Mouse (Mus musculus) liver, adult (tissue): Measurements from ENCODE around the gene Mapkapk3.

Source experiments
- GATA4 ChIP-seq: IDR thresholded peaks from 2 replicates; pipeline ENCODE4 v1.6.1; 2014; ENCODE audit warnings: mild to moderate bottlenecking, low read length; ENCODE audit not compliant: insufficient replicate concordance

Mapkapk3 gene

GRCm38 (mm10) chr9:107285009-107285408 is 4.7 kb downstream of the Mapkapk3 start:
- TF ChIP-seq GATA4: no peak

DNA sequence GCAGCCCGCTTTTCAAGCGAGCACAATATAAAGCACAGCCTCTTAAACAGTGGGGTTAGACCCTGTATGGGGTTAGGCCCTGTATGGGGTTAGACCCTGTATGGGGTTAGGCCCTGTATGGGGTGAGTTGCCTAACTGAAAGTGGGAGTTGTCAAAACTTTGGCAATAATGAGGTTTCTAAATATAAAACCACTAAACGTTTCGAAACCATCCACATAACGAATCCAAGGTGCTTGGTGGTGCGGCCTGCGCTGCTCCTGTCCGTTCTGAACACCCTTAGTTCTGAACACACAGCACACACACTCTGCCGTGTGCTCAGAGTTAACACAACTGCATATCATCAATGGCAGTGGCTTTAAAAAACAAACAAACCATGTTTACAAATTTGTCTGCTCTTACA is 6.7 kb downstream of the Mapkapk3 start:
- no peak for TF ChIP-seq GATA4

- no peak for TF ChIP-seq GATA4
Measured at GRCm38 (mm10) chr9:107281241-107281987, 8.3 kb downstream of the Mapkapk3 start.

GRCm38 (mm10) chr9:107280322-107281027 is 9.2 kb downstream of the Mapkapk3 start:
- TF ChIP-seq GATA4: no peak

DNA sequence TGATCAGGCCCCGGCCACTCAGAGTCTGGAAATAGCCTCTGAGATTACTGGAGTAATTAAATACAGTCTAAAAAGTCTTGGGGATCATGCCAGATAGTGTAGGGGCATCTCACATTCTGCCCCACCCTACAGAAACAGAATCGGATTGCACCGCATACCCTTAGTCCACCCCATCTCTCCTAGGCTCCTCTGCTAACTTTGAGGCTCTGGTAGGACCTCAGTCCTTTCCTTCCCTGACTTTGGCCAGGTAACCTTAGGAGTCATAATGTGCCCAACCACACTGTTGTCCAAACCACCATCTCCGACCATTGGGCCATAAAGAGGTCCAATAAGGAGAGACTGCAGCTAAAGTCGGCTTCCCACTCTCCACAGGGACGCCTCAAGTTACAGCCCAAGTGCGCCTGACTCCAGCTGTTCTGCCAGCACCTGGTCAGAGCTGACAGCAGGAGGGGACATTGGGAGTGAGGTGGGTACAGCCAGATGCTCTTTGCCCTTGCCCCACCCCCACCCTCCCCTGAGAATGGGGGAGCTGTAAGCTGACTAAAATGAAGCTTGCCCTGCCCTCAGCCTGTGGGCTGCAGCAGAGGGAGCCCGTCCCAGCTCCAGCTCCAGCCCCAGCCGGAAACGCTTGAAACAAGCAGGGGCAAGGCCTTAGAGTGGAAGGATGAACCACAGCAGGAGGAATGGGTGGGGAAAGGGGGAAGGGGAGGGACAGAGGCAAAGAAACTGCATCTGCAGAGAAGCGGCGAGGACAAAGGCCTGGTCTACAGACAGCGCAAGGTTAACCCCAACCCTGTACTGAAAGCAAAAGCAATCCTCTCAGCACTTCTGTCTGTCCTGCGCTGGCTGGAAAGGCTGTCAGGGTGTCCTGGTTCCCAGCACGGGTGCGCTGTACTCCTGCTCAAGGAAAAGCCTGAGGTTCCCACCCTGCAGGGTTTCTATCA is 10.0 kb downstream of the Mapkapk3 start:
- no peak for TF ChIP-seq GATA4

- TF ChIP-seq GATA4: no peak
Measured at GRCm38 (mm10) chr9:107278527-107279377, 10.9 kb downstream of the Mapkapk3 start.

DNA sequence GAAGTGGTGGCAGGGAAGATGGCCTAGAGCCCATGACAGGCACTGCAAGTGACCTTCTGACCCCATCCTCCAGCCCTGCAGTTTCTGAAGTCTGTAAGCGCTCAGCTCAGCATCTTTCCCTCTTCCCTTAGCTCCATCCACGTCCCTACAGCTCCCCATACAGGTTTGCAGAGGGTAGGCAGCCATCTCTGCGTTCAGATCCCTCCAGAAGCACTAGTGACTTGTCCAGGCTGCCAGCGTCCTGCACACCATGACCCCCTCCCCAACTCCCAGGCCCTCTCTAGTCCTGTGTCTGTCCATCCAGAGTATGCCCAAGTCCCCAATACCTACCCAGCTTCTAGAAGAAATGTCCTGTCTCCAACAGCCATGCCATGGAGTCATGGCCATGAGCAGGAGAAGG is 11.6 kb downstream of the Mapkapk3 start:
- no peak for TF ChIP-seq GATA4

DNA sequence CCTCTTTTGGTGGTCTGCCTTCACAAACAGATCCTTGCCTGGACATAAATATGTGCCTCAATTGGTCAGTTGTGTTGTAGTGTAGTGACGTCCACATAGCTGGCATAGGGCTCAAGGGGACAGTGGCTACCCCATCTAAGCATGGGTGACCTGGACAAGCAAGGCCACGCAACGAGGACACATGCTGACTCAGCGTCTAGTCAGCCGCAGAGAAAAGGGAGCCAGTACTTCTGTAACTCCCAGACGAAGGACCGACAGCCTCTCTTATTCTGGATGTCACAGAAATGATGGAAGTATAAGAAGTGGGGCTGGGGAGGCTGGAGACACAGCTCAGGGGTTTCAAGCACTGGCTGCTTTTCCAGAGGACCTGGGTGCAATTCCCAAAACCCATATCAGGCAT is 12.1 kb downstream of the Mapkapk3 start:
- TF ChIP-seq GATA4: no peak

DNA sequence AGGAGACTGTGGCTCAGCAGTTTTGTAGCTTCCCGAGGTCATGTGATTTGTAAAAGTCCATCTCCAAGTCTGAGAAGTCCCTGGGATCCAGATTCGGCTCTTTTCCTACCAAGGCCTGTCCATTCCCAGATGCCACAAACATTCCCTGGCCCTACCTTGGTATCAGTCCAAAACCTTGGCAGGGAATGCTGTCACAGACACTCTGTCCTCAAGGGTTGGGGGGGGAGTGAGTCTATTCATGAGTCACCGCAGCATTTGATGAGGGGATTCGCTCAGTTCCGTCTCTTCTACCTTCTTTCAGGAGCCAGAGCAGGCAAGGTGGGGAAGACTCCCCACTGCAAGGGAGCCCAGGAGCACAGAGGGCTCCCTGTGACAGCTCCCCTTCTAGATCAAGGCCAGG is 14.0 kb downstream of the Mapkapk3 start:
- no peak for TF ChIP-seq GATA4

GRCm38 (mm10) chr9:107274751-107275150 is 14.9 kb downstream of the Mapkapk3 start:
- TF ChIP-seq GATA4: no peak

DNA sequence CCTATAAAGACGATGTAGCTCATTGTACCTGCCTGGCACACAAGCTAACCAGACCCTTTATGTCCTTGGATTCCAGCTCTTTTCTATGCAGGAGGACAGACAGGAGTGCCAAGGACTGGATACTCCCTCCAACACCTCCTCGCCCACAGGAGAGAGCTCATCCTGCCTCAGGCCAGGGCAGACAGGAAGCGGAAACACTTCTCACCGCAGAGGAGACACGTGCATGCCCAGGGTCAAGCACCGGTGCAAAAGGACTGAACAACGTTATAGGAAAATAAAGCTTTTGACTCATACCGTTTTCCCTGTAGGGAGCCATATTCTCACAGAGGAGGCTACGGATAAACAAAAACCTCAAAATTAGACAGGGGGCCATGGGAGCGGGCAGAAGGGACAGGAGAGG is 16.5 kb downstream of the Mapkapk3 start:
- TF ChIP-seq GATA4: no peak

- no peak; the same call in 1 of the 2 replicates for TF ChIP-seq GATA4
Measured at GRCm38 (mm10) chr9:107272284-107272683, 17.4 kb downstream of the Mapkapk3 start.

DNA sequence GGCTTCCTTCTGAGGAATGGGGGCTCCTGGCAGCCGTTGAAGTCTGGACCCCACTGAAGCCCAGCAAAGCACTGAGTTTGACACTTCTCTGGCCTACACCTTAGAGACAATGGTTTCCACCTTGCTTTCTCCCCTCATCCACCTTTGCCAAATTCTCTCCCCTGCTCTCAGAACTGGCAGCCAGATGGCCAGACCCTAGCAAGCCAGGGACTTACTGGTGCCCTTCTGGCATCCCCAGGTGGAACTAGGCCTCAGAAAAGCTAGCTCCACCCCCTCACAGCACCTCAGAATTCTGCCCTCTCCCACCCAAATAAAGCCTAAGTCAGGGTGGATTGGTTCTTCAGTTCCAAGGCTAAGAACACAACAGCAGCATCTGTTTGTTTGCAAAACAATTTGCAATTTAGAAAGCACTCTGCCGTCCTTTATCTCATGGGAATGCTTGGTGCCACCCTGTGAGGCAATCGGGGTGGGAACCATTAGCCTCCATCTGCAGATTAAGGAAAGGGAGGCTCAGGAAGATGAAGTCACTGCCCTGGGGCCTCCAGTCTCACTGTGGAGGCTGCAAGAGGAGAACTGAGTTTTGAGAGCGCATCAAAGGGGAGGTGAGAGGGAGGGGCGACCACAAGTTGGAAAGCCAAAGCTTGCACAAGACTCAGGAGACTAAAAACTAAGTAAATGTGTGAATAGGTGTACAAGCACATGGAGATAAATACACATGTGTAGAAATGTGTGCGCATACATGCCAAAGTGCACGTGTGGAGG is 18.3 kb downstream of the Mapkapk3 start:
- TF ChIP-seq GATA4: no peak

- TF ChIP-seq GATA4: no peak
Measured at GRCm38 (mm10) chr9:107269772-107270171, 19.9 kb downstream of the Mapkapk3 start.
